Mouse (Mus musculus) heart, postnatal 0 days (tissue): ENCODE measurements around the gene Cadps2.

ENCODE experiments used
- CTCF ChIP-seq: IDR thresholded peaks from 2 replicates; pipeline ENCODE4 v1.5.1; 2016; ENCODE audit warnings: antibody characterized with exemption, control low read depth, low read depth
- EP300 ChIP-seq: IDR thresholded peaks from 2 replicates; pipeline ENCODE4 v1.6.1; 2016; ENCODE audit warnings: antibody characterized with exemption, low read depth

DNA sequence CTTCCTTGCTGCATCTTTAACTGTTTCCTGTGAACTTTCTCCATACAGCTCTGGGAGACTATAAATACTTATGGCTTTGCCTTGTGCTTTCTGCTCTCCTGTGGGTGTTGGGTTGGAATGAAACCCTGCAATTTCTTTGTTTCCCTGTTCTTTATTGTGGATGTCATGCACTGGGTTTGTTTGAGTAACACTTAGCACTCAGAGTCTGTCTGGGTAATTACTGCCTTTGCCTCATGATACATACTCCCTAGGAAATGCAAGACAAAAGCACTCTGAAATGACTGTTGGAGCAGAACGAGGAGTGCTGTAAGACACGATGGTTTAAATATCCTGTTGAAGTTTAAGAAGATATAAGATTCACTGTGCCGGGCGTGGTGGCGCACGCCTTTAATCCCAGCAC lies 533.2 kb downstream of the Cadps2 start:
- no peak for TF ChIP-seq CTCF
- no peak for TF ChIP-seq EP300
